Mouse (Mus musculus) right cerebral cortex, postnatal 4 days (tissue): ENCODE results near the gene Uba52.
A peak's percentile ranks its signal among the peaks of the same experiment; 100 is the strongest.

ENCODE experiments used
- DNase-seq: peaks from one replicate; pipeline ENCODE4 v3.0.0-alpha.2; 2022

The Uba52 gene

GRCm38 (mm10) chr8:70477269-70477982 lies 33.2 kb downstream of the Uba52 start:
- DNase-seq, result no peak

DNA sequence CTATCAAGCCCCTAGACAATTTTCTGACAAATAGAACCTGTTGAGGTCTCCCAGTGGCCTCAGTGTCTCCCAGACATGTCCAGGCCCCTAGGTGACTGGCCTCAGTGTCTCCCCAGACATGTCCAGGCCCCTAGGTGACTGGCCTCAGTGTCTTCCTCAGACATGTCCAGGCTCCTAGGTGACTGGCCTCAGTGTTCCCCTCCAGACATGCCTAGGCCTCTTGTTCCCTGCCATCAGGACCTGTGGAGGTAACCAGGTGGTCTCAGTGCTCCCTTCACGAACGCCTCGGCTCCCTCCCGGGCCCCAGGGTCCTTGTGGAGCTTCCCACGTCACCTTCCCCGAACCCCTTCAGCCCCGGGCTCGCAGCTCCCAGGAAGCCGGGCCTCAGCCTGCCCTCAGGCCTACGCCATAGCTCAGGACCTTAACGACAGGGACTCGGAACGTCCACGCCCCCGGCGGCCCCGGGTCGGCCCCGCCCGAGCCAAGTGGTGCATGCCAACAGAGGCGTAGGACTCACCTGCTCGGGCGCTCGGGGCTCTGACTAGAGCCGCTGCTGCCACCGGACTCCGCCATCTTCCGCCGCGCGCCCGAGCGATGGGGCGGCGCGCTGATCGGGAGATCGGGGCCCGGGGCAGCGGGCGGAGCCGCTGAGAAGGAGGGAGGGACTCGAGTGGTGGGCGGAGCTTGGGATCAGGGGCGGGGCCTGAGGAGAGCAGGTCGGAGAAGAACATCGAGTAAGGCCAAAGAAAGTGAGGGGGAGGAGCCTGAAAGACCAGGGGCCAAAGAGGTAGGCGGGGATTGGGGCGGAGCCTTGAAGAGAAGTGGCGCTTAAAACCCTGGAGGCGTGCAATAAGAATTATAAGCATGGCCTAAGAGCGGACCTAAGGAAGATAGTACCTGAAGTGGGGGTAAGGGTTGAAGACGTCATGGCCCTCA lies 34.0 kb downstream of the Uba52 start, which contains the start of gene Klhl26:
Gene Klhl26, minus strand, starts transcription at position 636 of the 936 bp plus-strand sequence.
- DNase-seq, result peak; percentile 90

DNA sequence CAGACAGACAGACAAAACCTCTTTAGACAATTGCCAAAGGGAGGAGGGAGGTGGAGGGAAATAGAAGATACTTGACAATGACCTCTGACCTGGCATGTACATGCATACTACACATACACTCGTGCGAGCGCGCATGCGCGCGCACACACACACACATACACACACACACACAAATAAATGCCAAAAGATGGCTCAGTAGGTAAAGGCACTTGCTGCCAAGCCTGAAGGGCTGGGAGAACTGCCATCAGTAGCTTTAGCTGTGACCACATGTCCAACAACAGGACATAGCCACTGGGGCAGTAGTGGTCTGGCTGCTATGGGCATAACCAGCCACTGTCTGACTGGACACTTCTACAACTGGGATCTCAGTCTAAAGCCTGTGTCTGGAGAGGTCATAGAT lies 38.7 kb downstream of the Uba52 start:
- no peak for DNase-seq

GRCm38 (mm10) chr8:70469938-70470337 lies 40.7 kb downstream of the Uba52 start:
- DNase-seq, result no peak

DNA sequence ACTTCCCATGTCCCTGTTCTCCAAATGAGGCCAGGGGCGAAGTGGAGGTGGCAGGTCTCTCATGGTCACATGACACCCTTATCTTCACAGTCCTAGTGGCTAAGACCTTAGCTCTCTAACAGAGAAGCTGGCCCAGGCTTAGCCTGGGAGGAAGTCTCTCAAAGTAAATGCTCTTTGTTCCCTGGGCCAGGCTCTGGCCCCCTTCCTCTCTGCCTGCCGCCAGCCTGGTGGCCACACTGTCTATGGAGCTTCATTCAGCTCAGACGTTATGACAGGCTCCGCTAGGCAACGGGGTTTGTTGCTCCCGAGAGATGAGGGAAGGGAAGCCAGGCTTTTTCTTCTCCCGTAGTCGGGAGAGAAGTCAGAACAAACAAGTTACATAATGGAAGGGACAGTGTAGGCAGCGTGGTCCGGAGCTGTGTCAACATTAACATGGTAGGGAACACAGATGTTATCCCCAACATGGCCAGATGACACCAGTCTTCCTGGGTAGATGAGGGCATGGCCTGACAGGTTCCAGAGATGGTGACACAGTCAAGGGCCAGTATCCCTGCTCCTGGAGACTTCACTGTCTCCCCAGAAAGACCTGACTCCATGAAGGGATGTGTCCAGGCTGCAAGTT lies 41.2 kb downstream of the Uba52 start:
- no peak for DNase-seq

DNA sequence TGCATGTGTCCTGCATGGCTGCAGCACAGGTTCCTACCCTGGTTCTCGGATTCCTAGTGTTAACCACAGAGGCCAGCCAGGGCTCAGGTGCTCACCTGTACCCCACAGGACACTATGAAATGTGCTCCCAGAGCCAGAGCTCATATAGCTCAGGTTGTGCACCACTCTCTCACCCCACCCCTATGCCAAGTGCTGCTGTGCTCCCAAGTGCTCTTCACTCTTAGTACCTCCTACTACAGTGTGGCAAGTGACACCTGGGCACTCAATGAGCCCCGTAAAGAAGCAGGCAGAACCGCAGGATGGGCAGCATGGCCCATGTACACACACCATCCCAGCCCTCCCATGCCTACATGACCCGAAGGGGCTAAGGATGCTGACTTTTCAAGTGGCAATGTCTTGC lies 41.9 kb downstream of the Uba52 start:
- no peak for DNase-seq

- DNase-seq, result no peak
Observed at GRCm38 (mm10) chr8:70467907-70468306, 42.7 kb downstream of the Uba52 start.

GRCm38 (mm10) chr8:70467229-70467725 lies 43.3 kb downstream of the Uba52 start:
- no peak for DNase-seq

DNA sequence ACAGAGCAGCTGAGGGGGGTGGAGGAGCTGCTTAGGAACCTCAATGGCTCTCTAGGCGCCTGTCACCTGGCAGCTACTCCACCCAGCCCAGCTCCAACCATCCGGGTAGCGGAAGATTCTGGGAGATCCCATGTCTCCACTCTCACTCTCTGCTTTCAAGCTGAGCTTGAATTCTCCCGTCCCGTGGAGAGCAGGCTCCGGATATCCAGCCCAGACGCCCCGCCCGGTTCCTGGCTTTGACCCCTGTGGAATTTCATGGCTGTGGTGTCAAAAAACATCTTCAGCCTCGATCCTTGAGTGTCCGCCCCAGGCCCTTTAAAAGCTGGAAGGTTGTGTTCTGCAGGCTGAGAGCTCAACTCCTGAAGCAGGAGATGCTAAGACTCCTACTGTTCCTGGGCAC lies 43.8 kb downstream of the Uba52 start:
- no peak for DNase-seq

DNA sequence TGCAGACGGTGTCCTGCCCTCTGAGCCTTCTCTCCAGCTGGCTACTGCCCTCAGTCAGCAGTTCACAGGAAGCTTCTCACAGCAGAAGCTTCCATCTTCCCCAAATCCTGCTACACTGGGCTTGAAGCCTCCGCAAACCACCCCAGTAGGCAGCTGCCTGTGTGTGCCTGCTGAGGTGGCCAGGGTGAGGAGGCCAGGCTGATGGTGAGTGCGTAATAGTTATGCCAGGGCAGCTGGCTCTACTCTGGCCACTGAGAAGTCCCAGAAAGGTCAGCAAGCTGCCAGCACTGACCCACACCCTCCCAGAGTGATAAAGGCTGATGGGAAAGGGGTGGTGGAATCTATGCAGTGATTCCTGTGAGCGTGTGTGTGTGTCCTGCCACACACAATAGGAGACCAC lies 44.3 kb downstream of the Uba52 start:
- no peak for DNase-seq

DNA sequence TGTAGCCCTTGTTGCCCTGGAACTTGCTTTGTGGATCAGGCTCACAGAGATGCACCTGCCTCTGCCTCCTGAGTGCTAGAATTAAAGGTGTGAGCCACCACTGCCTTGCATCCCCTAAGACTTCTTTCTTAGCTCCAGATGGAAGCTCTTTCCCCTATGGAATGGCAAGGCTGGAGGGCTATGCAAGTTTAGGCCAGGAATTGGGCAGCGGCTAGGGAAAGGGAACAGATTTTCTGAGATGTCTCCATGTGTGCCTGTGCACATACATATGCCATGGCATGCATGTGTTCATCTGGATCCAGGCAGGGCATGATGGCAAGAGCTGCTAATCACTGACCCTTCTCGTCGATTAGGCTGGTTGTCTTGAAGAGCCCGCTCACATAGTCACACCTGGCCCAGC lies 44.9 kb downstream of the Uba52 start:
- no peak for DNase-seq

GRCm38 (mm10) chr8:70464162-70464561 lies 46.4 kb downstream of the Uba52 start:
- no peak for DNase-seq

DNA sequence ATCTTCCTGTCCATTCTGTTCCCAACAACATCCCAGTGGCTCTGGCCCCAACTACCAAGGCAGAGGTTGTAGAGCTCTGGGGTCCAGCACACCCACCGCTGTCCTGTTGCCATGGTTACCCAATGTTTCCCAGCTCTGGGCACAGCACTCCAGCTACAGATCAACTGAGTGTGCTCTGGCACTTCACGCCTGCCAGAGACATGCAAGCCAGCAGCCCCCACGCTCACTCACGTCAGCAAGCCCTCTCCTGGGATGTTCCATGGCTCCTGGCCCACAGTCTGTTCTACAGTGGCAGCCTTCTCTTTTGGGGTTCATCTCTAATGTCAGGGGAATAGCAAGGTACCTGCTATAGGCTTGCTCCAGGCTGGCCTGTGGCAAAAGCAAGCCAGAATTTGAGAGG lies 47.3 kb downstream of the Uba52 start:
- DNase-seq, result no peak

DNA sequence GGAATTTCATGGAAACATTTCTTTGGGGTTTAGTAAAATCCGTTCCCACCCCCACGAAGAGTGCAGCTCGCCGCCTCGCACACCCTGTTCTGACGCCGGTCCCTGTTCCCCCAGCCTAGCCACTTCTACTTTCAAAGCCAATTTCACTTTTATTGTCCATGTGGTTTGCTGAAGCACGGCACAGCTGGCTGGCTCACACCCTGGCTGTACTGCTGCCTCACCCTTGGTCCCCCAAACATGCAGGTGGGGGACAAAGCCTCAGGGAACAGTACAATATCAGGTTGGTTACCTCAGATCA lies 48.1 kb downstream of the Uba52 start:
- DNase-seq, result no peak

GRCm38 (mm10) chr8:70461765-70462515 lies 48.7 kb downstream of the Uba52 start:
- no peak for DNase-seq

DNA sequence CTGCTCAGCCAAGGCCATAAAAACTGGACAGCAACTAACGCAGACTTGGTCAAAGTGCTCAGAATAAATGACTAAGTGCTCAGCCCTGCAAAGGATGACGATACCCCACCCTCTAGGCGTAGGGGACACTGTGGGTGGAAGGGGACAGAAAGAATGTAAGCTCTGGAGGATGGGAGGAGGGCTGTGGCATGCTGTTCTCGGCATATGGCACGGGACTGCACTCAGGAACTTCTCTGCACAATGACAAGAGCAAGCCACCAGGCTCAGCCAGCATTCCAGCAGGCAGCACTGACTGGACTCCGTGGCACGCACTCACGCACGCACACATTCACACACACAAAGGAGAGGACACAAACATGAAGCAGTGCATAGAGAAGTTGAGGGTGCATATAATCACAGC lies 50.0 kb downstream of the Uba52 start:
- no peak for DNase-seq

- DNase-seq, result no peak
Observed at GRCm38 (mm10) chr8:70460199-70460598, 50.4 kb downstream of the Uba52 start.

GRCm38 (mm10) chr8:70459636-70460035 lies 51.0 kb downstream of the Uba52 start:
- DNase-seq, result no peak

DNA sequence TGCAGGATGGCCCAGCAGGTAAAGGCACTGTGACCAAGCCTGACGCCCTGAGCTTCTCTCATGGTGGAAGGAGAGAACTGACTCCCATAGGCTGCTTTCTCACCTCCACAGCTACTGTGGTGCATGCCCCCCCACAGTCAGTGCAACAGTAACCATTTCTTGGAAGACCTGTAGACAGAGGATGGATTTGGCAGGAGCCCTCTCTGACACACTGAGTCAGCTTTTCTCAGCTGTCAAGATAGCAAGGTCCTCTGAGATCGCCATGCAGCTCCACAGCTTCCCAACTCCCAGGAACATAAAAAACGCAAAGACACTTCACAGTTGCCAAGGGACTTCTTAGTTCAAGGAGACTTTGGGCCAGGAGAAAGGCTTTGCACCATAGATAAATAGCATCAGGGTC lies 52.1 kb downstream of the Uba52 start:
- no peak for DNase-seq
